Mouse (Mus musculus): ENCODE results near the gene Aldh8a1. TPM values are rescaled to one million over a fixed set of nuclear protein-coding genes. Genes with fewer than 3 reads are reported as not detected.

The Aldh8a1 gene
- polyA plus RNA-seq, 1 experiment from 2014 or later = 0.19 TPM

Other genes starting within 250 kb of the Aldh8a1 start
- 1.6 and 3.2 TPM in 2 replicates for gene Myb, start 216.3 kb upstream of the Aldh8a1 start, polyA plus RNA-seq (2016; fragmentation: Nextera tagmentation; extraction: Ambion mirVana)
- 92.2 and 95.8 TPM in 2 replicates for gene Hbs1l, start 81.3 kb upstream of the Aldh8a1 start, polyA plus RNA-seq (2016; fragmentation: Nextera tagmentation; extraction: Ambion mirVana)
- gene 1700020N01Rik, start 215.9 kb downstream of the Aldh8a1 start, polyA plus RNA-seq (2016; fragmentation: Nextera tagmentation; extraction: Ambion mirVana) = 0.14 and 0.29 TPM in 2 replicates